Mouse (Mus musculus) cerebellum, adult 2 months (tissue): ENCODE results near the gene Mpv17l2. TPM values are rescaled to one million over a fixed set of nuclear protein-coding genes. Genes with fewer than 3 reads are reported as not detected.

ENCODE experiments used
- DNase-seq, 2 experiments: peaks; one replicate each; pipeline ENCODE4 v3.0.0; 2021
- H3K27ac ChIP-seq: fragments of 200-500 bp; 2 replicates; pipeline ENCODE4 v1.5.1; 2012; ENCODE audit warnings: low read length, control low read depth, inconsistent platforms; ENCODE audit not compliant: insufficient read depth
- H3K27me3 ChIP-seq: fragments of 200-500 bp; 2 replicates; pipeline ENCODE4 v1.6.1; 2012; ENCODE audit warnings: inconsistent platforms, mild to moderate bottlenecking, low read length, moderate library complexity; ENCODE audit not compliant: control insufficient read depth, insufficient read depth
- H3K4me1 ChIP-seq: fragments of 200-500 bp; 2 replicates; pipeline ENCODE4 v1.6.1; 2011; ENCODE audit warnings: low read length; ENCODE audit not compliant: control insufficient read depth, insufficient read depth
- H3K4me3 ChIP-seq: fragments of 200-500 bp; replicated peaks from 2 replicates; pipeline ENCODE3; 2011; ENCODE audit warnings: mild to moderate bottlenecking, low read depth, low read length, control low read depth; ENCODE audit not compliant: insufficient read depth
- CTCF ChIP-seq: fragments of 200-500 bp; IDR thresholded peaks from 2 replicates; pipeline ENCODE4 v1.5.1; 2011; ENCODE audit warnings: low read depth, mild to moderate bottlenecking, control low read depth, low read length, moderate library complexity, borderline replicate concordance; ENCODE audit not compliant: insufficient read depth
- POLR2A ChIP-seq: fragments of 200-500 bp; IDR thresholded peaks from 2 replicates; pipeline ENCODE4 v1.6.1; 2011; ENCODE audit warnings: low read length, control low read depth, borderline replicate concordance; ENCODE audit not compliant: insufficient read depth
- WGBS: fragments of 180-500 bp; shearing (Covaris S2); methylation state at CpG from one replicate; pipeline ENCODE4 v1.1.7; 2018; 5-methylcytosine and 5-hydroxymethylcytosine counted together
- polyA plus RNA-seq: library from polyadenylated mRNA; depleted of rRNA; stranded (reverse); fragments of >200 nt; gene quantifications from 2 replicates; pipeline ENCODE4 v1.2.3, GENCODE M21; 2012

Gene Mpv17l2
- polyA plus RNA-seq, 1 experiment: 83.4 TPM

DNA sequence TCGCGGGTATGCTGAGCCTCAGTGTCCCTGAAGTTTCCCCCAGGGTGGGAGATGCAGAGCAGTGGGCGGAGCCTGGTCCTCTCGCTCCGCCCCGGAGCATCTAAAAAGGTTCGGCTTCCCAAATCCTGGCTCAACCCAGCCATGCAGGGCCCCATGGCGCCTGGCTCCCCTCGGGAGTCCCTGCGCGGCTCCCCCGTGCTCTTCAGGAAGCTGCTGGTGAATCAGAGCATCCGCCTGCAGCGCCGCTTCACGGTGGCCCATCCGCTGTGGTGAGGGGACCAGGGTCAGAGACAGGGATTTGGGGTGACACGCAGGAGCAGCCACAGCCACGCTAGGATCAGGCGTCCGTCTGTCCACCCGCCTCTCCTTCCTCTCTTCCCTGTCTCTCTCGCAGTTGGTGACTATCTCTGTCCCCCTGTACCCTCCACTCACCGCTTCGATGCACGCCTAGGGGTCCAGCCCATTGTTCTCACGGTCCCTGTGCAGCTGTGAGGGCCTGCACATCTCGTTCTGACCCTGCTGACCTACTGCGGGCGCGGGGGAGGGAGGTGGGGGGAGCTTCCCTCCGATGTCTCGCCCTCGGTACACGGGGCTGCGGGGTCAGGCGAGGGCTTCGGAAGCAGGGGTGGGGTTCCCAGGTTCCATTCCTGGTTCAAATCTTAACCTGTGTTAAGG lies 17.6 kb downstream of the Mpv17l2 start:
- WGBS: 22% methylated on average over 38 of the region's 38 CpGs
- no peak for DNase-seq
- no peak overlapping the region for H3K4me3 ChIP-seq
- H3K27me3 ChIP-seq: no peaks in the 10 kb centered on the region
- no peak overlapping the region for H3K27ac ChIP-seq
- peaks cover 7% of the 10 kb centered on the region; the same call in 1 of the 2 replicates for H3K4me1 ChIP-seq
- TF ChIP-seq POLR2A: no peak
- no peak for TF ChIP-seq CTCF

- no peak for DNase-seq
- H3K4me3 ChIP-seq: no peak overlapping the region
- no peaks in the 10 kb centered on the region for H3K27me3 ChIP-seq
- no peak for TF ChIP-seq CTCF
- no peak for TF ChIP-seq POLR2A
- no peak overlapping the region for H3K27ac ChIP-seq
- peaks cover 7% of the 10 kb centered on the region; the same call in 1 of the 2 replicates for H3K4me1 ChIP-seq
- WGBS: 71% methylated on average over 11 of the region's 11 CpGs
These were observed 18.6 kb downstream of the Mpv17l2 start for GRCm38 (mm10) chr8:70742176-70742575.

DNA sequence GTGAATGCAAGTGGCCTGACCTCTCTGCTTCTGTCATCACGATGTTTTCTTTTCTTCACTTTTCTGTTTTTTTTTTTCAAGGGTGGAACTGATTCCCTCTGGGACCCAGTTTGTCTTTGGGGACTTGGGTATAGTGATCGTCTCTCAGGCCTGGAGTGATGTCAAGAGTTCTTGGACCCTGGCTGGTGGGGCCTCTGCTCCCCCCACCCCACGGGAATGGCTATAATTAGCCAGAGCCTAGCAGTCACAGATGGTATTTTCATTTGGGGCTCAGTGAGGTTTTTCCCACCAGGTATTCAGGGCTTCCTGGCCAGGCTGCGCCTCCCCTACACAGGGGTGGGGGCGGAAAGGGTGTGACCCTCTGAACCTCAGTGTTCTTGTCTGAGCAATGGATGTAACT lies 19.1 kb downstream of the Mpv17l2 start:
- 66% methylated on average over 5 of the region's 5 CpGs for WGBS
- Histone ChIP-seq H3K27ac (no peak overlapping the region), H3K4me3 (no peak overlapping the region), H3K4me1 (peaks cover 7% of the 10 kb centered on the region; the same call in 1 of the 2 replicates), H3K27me3 (no peaks in the 10 kb centered on the region)
- DNase-seq: no peak
- no peak for TF ChIP-seq CTCF
- no peak for TF ChIP-seq POLR2A

GRCm38 (mm10) chr8:70738211-70738610 lies 22.5 kb downstream of the Mpv17l2 start:
- no peak for TF ChIP-seq CTCF
- no peak for TF ChIP-seq POLR2A
- 66% methylated on average over 3 of the region's 3 CpGs for WGBS
- Histone ChIP-seq H3K27ac (no peak overlapping the region), H3K4me3 (no peak overlapping the region), H3K4me1 (no peaks in the 10 kb centered on the region), H3K27me3 (no peaks in the 10 kb centered on the region; the same call in 1 of the 2 replicates)
- no peak for DNase-seq

- H3K27ac ChIP-seq: no peak overlapping the region
- no peaks in the 10 kb centered on the region; the same call in 1 of the 2 replicates for H3K27me3 ChIP-seq
- DNase-seq: no peak
- no peak for TF ChIP-seq CTCF
- no peak for TF ChIP-seq POLR2A
- no peak overlapping the region for H3K4me3 ChIP-seq
- 68% methylated on average over 5 of the region's 5 CpGs for WGBS
- H3K4me1 ChIP-seq: no peaks in the 10 kb centered on the region
These were observed 23.0 kb downstream of the Mpv17l2 start for GRCm38 (mm10) chr8:70737705-70738104.

- DNase-seq: no peak
- H3K4me1 ChIP-seq: no peaks in the 10 kb centered on the region
- TF ChIP-seq POLR2A (no peak), CTCF (no peak)
- no peak overlapping the region for H3K27ac ChIP-seq
- H3K4me3 ChIP-seq: no peak overlapping the region
- H3K27me3 ChIP-seq: no peaks in the 10 kb centered on the region; the same call in 1 of the 2 replicates
- WGBS: 87% methylated on average over 4 of the region's 4 CpGs
These were observed 29.8 kb downstream of the Mpv17l2 start for GRCm38 (mm10) chr8:70730956-70731355.

DNA sequence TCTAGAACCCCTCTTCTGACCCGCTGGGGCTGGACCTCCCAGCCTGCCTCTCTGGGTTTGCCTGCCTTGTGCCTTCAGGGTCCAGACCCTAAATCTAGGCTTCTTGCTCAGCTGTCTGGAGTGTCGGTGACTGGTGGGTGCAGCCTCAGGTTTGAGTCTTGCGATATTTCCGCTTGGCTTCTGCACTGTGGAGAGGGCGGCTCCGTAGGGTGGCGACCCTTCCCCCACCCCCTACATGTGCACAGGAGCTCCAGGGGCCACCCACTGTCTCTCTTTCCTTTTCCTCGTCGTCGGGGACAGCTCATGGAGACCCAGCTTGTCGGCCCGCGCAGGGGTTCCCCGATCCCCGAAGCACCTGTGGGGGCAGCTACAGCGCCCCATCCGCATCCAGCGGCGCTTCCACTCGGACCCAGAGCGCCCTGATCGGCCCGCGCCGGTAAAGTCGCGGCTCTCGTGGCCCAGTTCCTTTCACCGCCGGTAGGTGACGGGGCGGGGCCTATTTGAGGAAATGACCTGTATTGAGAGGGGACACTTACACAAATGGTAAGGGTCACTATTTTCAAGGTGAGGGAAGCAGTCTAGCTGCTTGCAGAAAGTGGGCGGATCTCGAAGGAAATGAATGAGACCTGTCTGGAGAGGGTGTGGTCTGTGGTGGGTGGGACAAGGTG lies 30.8 kb downstream of the Mpv17l2 start:
- H3K4me3 ChIP-seq: no peak overlapping the region
- no peak overlapping the region for H3K27ac ChIP-seq
- WGBS: 8% methylated on average over 34 of the region's 34 CpGs
- H3K4me1 ChIP-seq: no peaks in the 10 kb centered on the region
- TF ChIP-seq POLR2A: no peak
- 0 out of 2 replicates have a peak, but pooled peaks have one; percentile 13 for TF ChIP-seq CTCF
- DNase-seq: no peak
- no peaks in the 10 kb centered on the region; the same call in 1 of the 2 replicates for H3K27me3 ChIP-seq

DNA sequence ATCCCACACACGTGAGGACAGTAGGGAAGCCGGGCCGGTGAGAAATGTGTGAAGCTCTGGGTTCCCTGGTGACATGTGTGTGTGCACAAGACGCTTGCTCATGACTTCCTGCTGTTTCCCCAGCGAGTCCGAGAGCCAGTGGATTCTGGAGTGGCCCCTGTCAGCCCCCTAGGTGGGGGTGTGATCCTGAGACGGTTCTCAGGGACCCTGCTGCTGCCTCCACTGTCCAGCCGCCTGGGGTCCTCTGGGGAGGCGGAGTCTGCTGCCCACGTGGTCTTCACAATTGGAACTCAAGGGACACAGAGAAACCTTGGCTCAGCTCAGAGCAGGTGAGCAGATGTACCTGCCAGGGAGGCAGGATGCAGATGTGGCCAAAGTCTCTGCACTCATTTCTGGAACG lies 34.0 kb downstream of the Mpv17l2 start:
- DNase-seq: no peak
- WGBS: 43% methylated on average over 11 of the region's 11 CpGs
- no peaks in the 10 kb centered on the region; the same call in 1 of the 2 replicates for H3K27me3 ChIP-seq
- TF ChIP-seq POLR2A (no peak), CTCF (no peak)
- no peak overlapping the region for H3K27ac ChIP-seq
- no peak overlapping the region for H3K4me3 ChIP-seq
- H3K4me1 ChIP-seq: no peaks in the 10 kb centered on the region
